Mouse (Mus musculus): Measurements from ENCODE around the gene Gla. TPM values are rescaled to one million over a fixed set of nuclear protein-coding genes. Genes with fewer than 3 reads are reported as not detected.
"Not testable (repeated sequence)": the region's sequence is repeated elsewhere in the genome, so short reads cannot be mapped to it uniquely, and the experiment has no call there.

Gene Gla
- polyA plus RNA-seq, 1 experiment from 2014 or later = 5.6 TPM

DNA sequence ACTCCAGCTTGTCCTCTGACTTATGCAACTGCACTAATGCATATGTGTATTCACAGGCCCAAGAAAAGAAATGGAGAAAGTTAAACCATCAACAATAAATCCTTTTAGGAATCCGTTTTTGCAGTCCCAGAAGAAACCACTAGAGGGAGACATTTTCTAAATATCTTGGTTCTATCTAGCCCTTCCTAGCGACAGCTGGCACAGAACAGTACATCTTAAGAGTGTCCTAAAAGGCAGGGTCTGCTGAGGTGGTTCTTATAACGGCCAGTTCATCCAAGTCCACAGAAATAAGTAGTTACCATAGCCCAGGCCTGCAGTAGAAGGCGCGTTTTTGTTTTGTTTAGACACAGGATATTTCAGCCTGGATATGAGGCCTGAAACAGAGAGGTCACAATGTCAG lies 50.0 kb downstream of the Gla start:
- ATAC-seq (ENCODE audit: insufficient number of reproducible peaks, low FRiP score, low TSS enrichment, low read depth) = no peak
- Histone ChIP-seq H3K4me1 (no peaks in the 10 kb centered on the region), H3K4me2 (replicated peaks) (no peak overlapping the region), H3K27me3 (no peaks in the 10 kb centered on the region), H3K9me3 (replicated peaks) (no peaks in the 10 kb centered on the region), H3K9ac (no peak overlapping the region), H3K27ac (replicated peaks) (no peak overlapping the region), H3K4me3 (replicated peaks) (no peak overlapping the region), H3K36me3 (no peaks in the 10 kb centered on the region)
- WGBS = 13% methylated on average over 5 of the region's 5 CpGs

DNA sequence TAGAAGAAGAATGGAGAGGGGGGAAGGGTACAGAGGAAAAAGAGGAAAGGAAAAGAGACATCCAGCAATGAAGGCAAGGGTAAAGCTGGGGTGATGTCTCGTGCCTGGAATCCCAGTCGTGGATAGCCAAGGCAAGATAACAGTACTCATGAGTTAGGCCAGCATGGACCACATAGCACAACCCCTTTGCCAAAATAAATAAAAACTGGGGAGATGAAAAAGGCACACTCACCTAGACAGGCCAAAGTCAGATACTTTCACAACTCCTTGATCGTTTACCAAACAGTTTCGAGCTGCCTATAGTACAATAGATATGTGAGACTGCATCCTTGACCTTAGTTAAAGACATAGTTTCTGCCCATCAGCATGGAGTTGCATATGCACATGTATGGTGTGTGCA lies 53.6 kb downstream of the Gla start:
- Histone ChIP-seq H3K4me1 (no peaks in the 10 kb centered on the region), H3K4me3 (replicated peaks) (no peak overlapping the region), H3K27ac (replicated peaks) (no peak overlapping the region), H3K9ac (no peak overlapping the region), H3K9me3 (replicated peaks) (no peaks in the 10 kb centered on the region), H3K4me2 (replicated peaks) (no peak overlapping the region), H3K27me3 (no peaks in the 10 kb centered on the region), H3K36me3 (no peaks in the 10 kb centered on the region)
- WGBS = 89% methylated on average over 4 of the region's 4 CpGs
- no peak for ATAC-seq (ENCODE audit: insufficient number of reproducible peaks, low FRiP score, low TSS enrichment, low read depth)

GRCm38 (mm10) chrX:134541955-134542308 lies 59.0 kb downstream of the Gla start:
- Histone ChIP-seq H3K4me1 (no peaks in the 10 kb centered on the region), H3K4me3 (replicated peaks) (peak overlapping the region; percentile 54), H3K4me2 (replicated peaks) (peak overlapping the region; percentile 41), H3K9me3 (replicated peaks) (no peaks in the 10 kb centered on the region), H3K36me3 (no peaks in the 10 kb centered on the region), H3K27me3 (no peaks in the 10 kb centered on the region), H3K9ac (0 out of 2 replicates have a peak overlapping the region, but pooled peaks have one; percentile 18), H3K27ac (replicated peaks) (peak overlapping the region; percentile 90)
- no peak; the same call in 1 of the 2 replicates for ATAC-seq (ENCODE audit: insufficient number of reproducible peaks, low FRiP score, low TSS enrichment, low read depth)
- WGBS = 18% methylated on average over 6 of the region's 6 CpGs

GRCm38 (mm10) chrX:134541145-134541954 lies 59.6 kb downstream of the Gla start, which contains the start of gene Timm8a1:
Timm8a1 (minus strand) TSS chrX:134541865.
- H3K9me3 ChIP-seq (replicated peaks) = no peaks in the 10 kb centered on the region
- peak; percentile 92 for ATAC-seq (ENCODE audit: insufficient number of reproducible peaks, low FRiP score, low TSS enrichment, low read depth)
- WGBS = 14% methylated on average over 50 of the region's 61 CpGs
- peak within 1 kb of the TSS; percentile 90 for H3K27ac ChIP-seq (replicated peaks)
- peak within 1 kb of the TSS; percentile 44; the same call in 1 of the 2 replicates for H3K9ac ChIP-seq
- peak within 1 kb of the TSS; percentile 46 for H3K4me2 ChIP-seq (replicated peaks)
- no peaks in the 10 kb centered on the region for H3K36me3 ChIP-seq
- peak within 1 kb of the TSS; percentile 54 for H3K4me3 ChIP-seq (replicated peaks)
- no peaks in the 10 kb centered on the region for H3K4me1 ChIP-seq
- no peaks in the 10 kb centered on the region for H3K27me3 ChIP-seq

GRCm38 (mm10) chrX:134540414-134541135 lies 60.4 kb downstream of the Gla start:
- Histone ChIP-seq H3K4me2 (replicated peaks) (peak overlapping the region; percentile 46), H3K9ac (0 out of 2 replicates have a peak overlapping the region, but pooled peaks have one; percentile 44), H3K36me3 (no peaks in the 10 kb centered on the region), H3K4me1 (no peaks in the 10 kb centered on the region), H3K27ac (replicated peaks) (0 out of 2 replicates have a peak overlapping the region, but pooled peaks have one; percentile 51), H3K9me3 (replicated peaks) (no peaks in the 10 kb centered on the region), H3K4me3 (replicated peaks) (peak overlapping the region; percentile 54), H3K27me3 (no peaks in the 10 kb centered on the region)
- ATAC-seq (ENCODE audit: insufficient number of reproducible peaks, low FRiP score, low TSS enrichment, low read depth) = no peak
- 28% methylated on average over 12 of the region's 12 CpGs for WGBS

GRCm38 (mm10) chrX:134539795-134540194 lies 61.1 kb downstream of the Gla start:
- not testable (repeated sequence) for H3K4me3 ChIP-seq (replicated peaks)
- WGBS = 82% methylated on average over 10 of the region's 10 CpGs

More at GRCm38 (mm10) chrX:134539795-134540194, 61.1 kb downstream of the Gla start:
- H3K9ac ChIP-seq; H3K4me1 ChIP-seq; H3K27ac ChIP-seq (replicated peaks); H3K27me3 ChIP-seq; ATAC-seq (ENCODE audit: insufficient number of reproducible peaks, low FRiP score, low TSS enrichment, low read depth); H3K4me2 ChIP-seq (replicated peaks); H3K36me3 ChIP-seq; H3K9me3 ChIP-seq (replicated peaks): not testable (repeated sequence)

Other genes starting within 250 kb of the Gla start
- 3.9 and 4.1 TPM in 2 replicates for gene Drp2, start 196.6 kb downstream of the Gla start, polyA plus RNA-seq (2015; fragmentation: Nextera tagmentation; extraction: Ambion mirVana)
- gene Taf7l, start 124.6 kb downstream of the Gla start, polyA plus RNA-seq (2015; fragmentation: Nextera tagmentation; extraction: Ambion mirVana) = 0.08 and 0.33 TPM in 2 replicates
- gene Timm8a1, start 59.3 kb downstream of the Gla start, polyA plus RNA-seq (2015; fragmentation: Nextera tagmentation; extraction: Ambion mirVana) = 60.5 and 64.9 TPM in 2 replicates
- 2.2 and 2.5 TPM in 2 replicates for gene Btk, start 17.6 kb downstream of the Gla start, polyA plus RNA-seq (2015; fragmentation: Nextera tagmentation; extraction: Ambion mirVana)
- 400 and 403 TPM in 2 replicates for gene Rpl36a, start 15.5 kb downstream of the Gla start, polyA plus RNA-seq (2015; fragmentation: Nextera tagmentation; extraction: Ambion mirVana)
- gene Hnrnph2, start 54 bp upstream of the Gla start, polyA plus RNA-seq (2015; fragmentation: Nextera tagmentation; extraction: Ambion mirVana) = 138 and 141 TPM in 2 replicates
- 4.5 and 5.1 TPM in 2 replicates for gene Armcx4, start 85.4 kb upstream of the Gla start, polyA plus RNA-seq (2015; fragmentation: Nextera tagmentation; extraction: Ambion mirVana)
- 62.1 and 64.1 TPM in 2 replicates for gene Armcx1, start 116.8 kb upstream of the Gla start, polyA plus RNA-seq (2015; fragmentation: Nextera tagmentation; extraction: Ambion mirVana)
- gene Armcx6, start 150.3 kb upstream of the Gla start, polyA plus RNA-seq (2015; fragmentation: Nextera tagmentation; extraction: Ambion mirVana) = 26.9 and 27.2 TPM in 2 replicates
- gene Armcx3, start 155.5 kb upstream of the Gla start, polyA plus RNA-seq (2015; fragmentation: Nextera tagmentation; extraction: Ambion mirVana) = 86.9 and 96.8 TPM in 2 replicates
- 73.4 and 75.7 TPM in 2 replicates for gene Armcx2, start 208.1 kb upstream of the Gla start, polyA plus RNA-seq (2015; fragmentation: Nextera tagmentation; extraction: Ambion mirVana)